Mouse (Mus musculus) erythroblast, embryonic 14.5 days (primary cell): ENCODE measurements around the gene Olfr1444. TPM values are rescaled to one million over a fixed set of nuclear protein-coding genes. Genes with fewer than 3 reads are reported as not detected.

Source experiments
- H3K27me3 ChIP-seq: 2 replicates; pipeline ENCODE4 v1.6.1; 2012; ENCODE audit warnings: inconsistent platforms; ENCODE audit not compliant: control insufficient read depth
- H3K36me3 ChIP-seq: 2 replicates; pipeline ENCODE4 v1.6.1; 2012; ENCODE audit warnings: mild to moderate bottlenecking, inconsistent platforms; ENCODE audit not compliant: control insufficient read depth
- H3K4me1 ChIP-seq: 2 replicates; pipeline ENCODE4 v1.6.1; 2012; ENCODE audit warnings: inconsistent platforms; ENCODE audit not compliant: control insufficient read depth
- H3K4me3 ChIP-seq: replicated peaks from 2 replicates; pipeline ENCODE3; 2012; ENCODE audit warnings: moderate library complexity, mild to moderate bottlenecking, inconsistent platforms
- H3K9me3 ChIP-seq: 2 replicates; pipeline ENCODE4 v1.6.1; 2012; ENCODE audit warnings: low read length, inconsistent platforms, mixed read lengths; ENCODE audit not compliant: control insufficient read depth
- GATA1 ChIP-seq: IDR thresholded peaks from 2 replicates; pipeline ENCODE4 v1.6.1; 2012; ENCODE audit warnings: low read length, inconsistent platforms, mixed read lengths
- TAL1 ChIP-seq: IDR thresholded peaks from 3 replicates; pipeline ENCODE4 v1.6.1; 2012; ENCODE audit warnings: low read length, inconsistent platforms, mixed read lengths
- polyA plus RNA-seq: library from polyadenylated mRNA; stranded (reverse); fragments of >175 nt; gene quantifications from 2 replicates; pipeline ENCODE4 v1.2.3, GENCODE M21; 2012

The Olfr1444 gene
- polyA plus RNA-seq, 1 experiment, result not detected

DNA sequence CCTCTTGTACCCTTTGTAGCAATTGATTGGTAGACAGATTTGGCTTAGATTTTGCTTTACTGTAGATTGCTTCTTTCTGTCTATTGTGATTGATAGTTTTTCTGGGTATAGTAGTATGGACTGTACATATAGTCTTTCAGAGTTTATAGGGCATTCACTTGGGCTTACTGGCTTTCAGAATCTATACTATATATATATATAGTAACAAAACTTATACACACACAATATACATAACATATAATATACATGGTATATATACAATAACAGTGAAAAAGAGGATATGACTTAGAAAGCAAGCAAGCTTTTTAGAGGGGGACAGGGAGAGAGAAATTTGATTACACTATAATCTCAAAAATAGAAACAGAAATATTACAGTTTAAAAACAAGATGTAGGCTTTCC, 10.7 kb upstream of the Olfr1444 start, which contains the start of gene Gm5244:
Gene Gm5244, plus strand, starts transcription at position 301 of the 400 bp plus-strand sequence.
- no peaks in the 10 kb centered on the region for H3K36me3 ChIP-seq
- H3K4me1 ChIP-seq, result no peaks in the 10 kb centered on the region
- 0 out of 2 replicates have a peak, but pooled peaks cover 2% of the 10 kb centered on the region for H3K9me3 ChIP-seq
- H3K4me3 ChIP-seq, result no peak within 1 kb of the TSS
- TF ChIP-seq TAL1 (no peak), GATA1 (no peak)
- no peaks in the 10 kb centered on the region for H3K27me3 ChIP-seq

DNA sequence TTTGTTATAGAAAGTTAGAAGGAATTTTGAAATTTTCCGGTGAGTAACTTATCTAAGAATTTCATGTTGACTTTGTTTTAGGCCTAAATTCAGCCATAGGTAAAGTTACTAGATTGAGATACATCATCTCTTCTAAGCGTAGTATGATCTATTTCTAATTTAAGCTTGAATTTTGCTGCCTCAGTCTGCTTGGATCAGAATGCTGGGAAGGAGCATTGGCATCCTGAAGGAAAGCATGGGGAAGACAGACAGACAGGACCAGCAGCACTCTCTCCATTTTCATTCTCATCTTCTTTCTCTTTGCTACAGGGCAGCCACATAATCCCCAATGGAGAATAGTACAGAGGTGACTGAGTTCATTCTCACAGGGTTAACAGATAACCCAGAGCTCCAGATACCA, 26.5 kb downstream of the Olfr1444 start, which contains the start of gene Olfr1445:
Gene Olfr1445, plus strand, starts transcription at position 301 of the 400 bp plus-strand sequence.
- no peaks in the 10 kb centered on the region for H3K36me3 ChIP-seq
- no peak within 1 kb of the TSS for H3K4me3 ChIP-seq
- no peaks in the 10 kb centered on the region for H3K4me1 ChIP-seq
- H3K27me3 ChIP-seq, result no peaks in the 10 kb centered on the region
- TF ChIP-seq GATA1 (no peak), TAL1 (no peak)
- no peaks in the 10 kb centered on the region for H3K9me3 ChIP-seq

DNA sequence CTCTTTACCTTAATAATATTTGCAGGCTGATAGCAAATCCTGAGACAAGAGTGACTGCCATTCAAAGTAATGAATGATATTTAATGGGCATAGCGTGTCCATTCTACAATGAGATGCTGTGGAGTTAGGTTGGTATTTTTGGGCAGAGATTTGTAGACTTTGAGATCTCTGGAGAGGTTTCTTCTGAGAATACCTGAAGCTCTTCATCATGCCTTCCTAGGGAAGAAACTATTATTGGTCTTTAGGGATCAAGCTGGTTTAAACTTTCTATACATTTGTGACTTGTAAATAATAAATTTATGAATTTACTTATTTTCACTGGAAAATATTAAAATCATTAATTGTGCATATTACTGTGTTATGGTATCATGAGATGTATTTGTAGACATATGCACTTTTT, 36.3 kb downstream of the Olfr1444 start, which contains the start of gene Olfr1446:
Gene Olfr1446, minus strand, starts transcription at position 101 of the 400 bp plus-strand sequence.
- Histone ChIP-seq H3K4me1 (no peaks in the 10 kb centered on the region), H3K4me3 (no peak within 1 kb of the TSS), H3K27me3 (no peaks in the 10 kb centered on the region), H3K9me3 (peaks cover 2% of the 10 kb centered on the region), H3K36me3 (no peaks in the 10 kb centered on the region)
- TF ChIP-seq TAL1 (no peak), GATA1 (no peak)

DNA sequence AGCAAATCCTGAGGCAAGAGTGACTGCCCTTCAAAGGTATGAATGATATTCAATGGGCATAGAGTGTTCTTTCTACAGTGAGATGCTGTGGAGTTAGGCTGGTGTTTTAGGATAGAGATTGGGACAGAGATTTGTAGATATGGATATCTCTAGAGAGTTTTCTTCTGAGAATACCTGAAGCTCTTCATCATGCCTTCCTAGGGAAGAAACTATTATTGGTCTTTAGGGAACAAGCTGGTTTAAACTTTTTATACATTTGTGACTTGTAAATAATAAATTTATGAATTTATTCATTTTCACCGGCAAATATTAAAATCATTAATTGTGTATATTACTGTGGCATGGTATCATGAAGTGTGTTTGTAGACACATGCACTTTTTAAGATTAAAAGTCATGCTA, 46.6 kb downstream of the Olfr1444 start, which contains the start of gene Olfr1447:
Gene Olfr1447, minus strand, starts transcription at position 101 of the 400 bp plus-strand sequence.
- Histone ChIP-seq H3K36me3 (no peaks in the 10 kb centered on the region), H3K27me3 (no peaks in the 10 kb centered on the region), H3K4me1 (no peaks in the 10 kb centered on the region), H3K4me3 (no peak within 1 kb of the TSS), H3K9me3 (peaks cover 2% of the 10 kb centered on the region; the same call in 1 of the 2 replicates)
- TF ChIP-seq TAL1, result no peak
- TF ChIP-seq GATA1, result no peak

Other genes with a start within 250 kb of the Olfr1444 start
- not detected in 2 replicates for gene Glyat, start 224.0 kb upstream of the Olfr1444 start, polyA plus RNA-seq
- gene Olfr1442, start 186.8 kb upstream of the Olfr1444 start, polyA plus RNA-seq, result not detected in 2 replicates
- not detected in 2 replicates for gene Olfr1443, start 179.2 kb upstream of the Olfr1444 start, polyA plus RNA-seq
- gene Keg1, start 161.5 kb upstream of the Olfr1444 start, polyA plus RNA-seq, result 0.07 TPM in 1 of 2 replicates, not detected in the other
- 0.03 TPM in 1 of 2 replicates, not detected in the other for gene Cntf, start 91.7 kb upstream of the Olfr1444 start, polyA plus RNA-seq
- 4.8 TPM in 2 replicates for gene Zfp91, start 61.2 kb upstream of the Olfr1444 start, polyA plus RNA-seq
- 0.02 TPM in 1 of 2 replicates, not detected in the other for gene Lpxn, start 61.1 kb upstream of the Olfr1444 start, polyA plus RNA-seq
- gene Gm5244, start 10.6 kb upstream of the Olfr1444 start, polyA plus RNA-seq, result not detected in 2 replicates
- gene Olfr1445, start 26.6 kb downstream of the Olfr1444 start, polyA plus RNA-seq, result not detected in 2 replicates
- gene Olfr1446, start 36.2 kb downstream of the Olfr1444 start, polyA plus RNA-seq, result not detected in 2 replicates
- not detected in 2 replicates for gene Olfr1447, start 46.5 kb downstream of the Olfr1444 start, polyA plus RNA-seq
- not detected in 2 replicates for gene Olfr1448, start 67.1 kb downstream of the Olfr1444 start, polyA plus RNA-seq
- not detected in 2 replicates for gene Olfr1449, start 73.6 kb downstream of the Olfr1444 start, polyA plus RNA-seq
- gene Olfr1450, start 93.0 kb downstream of the Olfr1444 start, polyA plus RNA-seq, result not detected in 2 replicates
- not detected in 2 replicates for gene Olfr1451, start 137.7 kb downstream of the Olfr1444 start, polyA plus RNA-seq
- not detected in 2 replicates for gene Olfr1453, start 171.0 kb downstream of the Olfr1444 start, polyA plus RNA-seq
- gene Olfr1454, start 203.3 kb downstream of the Olfr1444 start, polyA plus RNA-seq, result 0.01 TPM in 1 of 2 replicates, not detected in the other
- gene Olfr1457, start 240.6 kb downstream of the Olfr1444 start, polyA plus RNA-seq, result not detected in 2 replicates
- not detected in 2 replicates for gene Olfr1458, start 249.5 kb downstream of the Olfr1444 start, polyA plus RNA-seq